Mouse (Mus musculus) lung, postnatal 36 days (tissue): ENCODE data around the gene Rhob.
A peak's percentile ranks its signal among the peaks of the same experiment; 100 is the strongest.

Experiments used
- DNase-seq: peaks from one replicate; pipeline ENCODE4 v3.0.0; 2022; ENCODE audit warnings: mixed read lengths

Gene Rhob

GRCm38 (mm10) chr12:8504131-8504530 lies 4.3 kb upstream of the Rhob start:
- no peak for DNase-seq

DNA sequence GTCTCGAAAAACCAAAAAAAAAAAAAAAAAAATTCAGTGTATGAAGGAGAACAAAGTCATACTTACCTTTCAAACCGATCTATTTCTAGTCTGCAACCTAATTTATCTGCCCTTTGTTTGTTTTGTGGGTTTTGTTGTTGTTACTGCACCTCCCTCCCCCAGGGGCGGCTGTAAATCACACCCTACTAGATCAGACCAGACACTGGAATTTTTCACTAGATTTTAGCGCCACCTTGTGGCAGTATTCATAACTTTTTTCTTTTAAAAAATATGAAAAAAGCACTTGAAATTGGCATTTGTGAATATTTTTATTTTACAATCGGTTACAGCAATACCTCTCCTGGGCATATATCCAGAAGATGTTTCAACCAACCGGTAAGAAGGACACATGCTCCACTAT lies 2.7 kb upstream of the Rhob start:
- peak; percentile 89 for DNase-seq

DNA sequence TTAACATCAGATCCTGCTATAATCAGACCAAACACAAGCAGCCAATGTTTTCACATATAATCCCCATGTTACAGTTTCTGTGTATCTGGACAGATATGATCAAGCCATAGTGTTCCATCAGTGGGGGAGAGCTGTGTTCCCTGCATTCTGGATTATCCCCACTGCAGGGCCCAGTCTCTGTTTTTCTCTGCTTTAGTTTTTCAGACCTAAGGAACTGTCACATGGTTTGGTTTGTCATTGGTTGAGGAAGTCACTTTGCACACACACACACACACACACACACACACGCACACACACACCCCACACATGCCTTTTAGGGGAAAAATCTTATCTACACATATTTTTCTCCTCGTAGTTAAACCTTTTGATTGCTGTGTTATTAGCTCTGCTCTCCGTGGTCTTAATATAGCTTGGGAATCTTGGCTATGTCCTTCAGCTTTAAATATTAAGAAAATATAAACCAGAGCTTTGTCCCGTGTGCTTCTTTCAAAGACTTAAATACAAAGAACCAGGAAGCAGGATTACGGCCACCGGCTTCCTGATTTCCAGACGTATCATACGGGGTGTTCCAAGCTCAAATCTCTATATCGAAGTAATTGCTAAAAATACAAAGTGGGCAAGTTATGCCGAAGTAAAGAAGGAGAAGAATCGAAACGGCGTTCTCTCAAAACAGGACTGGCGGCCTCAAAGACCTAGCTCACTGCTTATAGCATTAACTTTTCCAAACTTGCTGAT lies 1.9 kb upstream of the Rhob start:
- peak; percentile 55 for DNase-seq

DNA sequence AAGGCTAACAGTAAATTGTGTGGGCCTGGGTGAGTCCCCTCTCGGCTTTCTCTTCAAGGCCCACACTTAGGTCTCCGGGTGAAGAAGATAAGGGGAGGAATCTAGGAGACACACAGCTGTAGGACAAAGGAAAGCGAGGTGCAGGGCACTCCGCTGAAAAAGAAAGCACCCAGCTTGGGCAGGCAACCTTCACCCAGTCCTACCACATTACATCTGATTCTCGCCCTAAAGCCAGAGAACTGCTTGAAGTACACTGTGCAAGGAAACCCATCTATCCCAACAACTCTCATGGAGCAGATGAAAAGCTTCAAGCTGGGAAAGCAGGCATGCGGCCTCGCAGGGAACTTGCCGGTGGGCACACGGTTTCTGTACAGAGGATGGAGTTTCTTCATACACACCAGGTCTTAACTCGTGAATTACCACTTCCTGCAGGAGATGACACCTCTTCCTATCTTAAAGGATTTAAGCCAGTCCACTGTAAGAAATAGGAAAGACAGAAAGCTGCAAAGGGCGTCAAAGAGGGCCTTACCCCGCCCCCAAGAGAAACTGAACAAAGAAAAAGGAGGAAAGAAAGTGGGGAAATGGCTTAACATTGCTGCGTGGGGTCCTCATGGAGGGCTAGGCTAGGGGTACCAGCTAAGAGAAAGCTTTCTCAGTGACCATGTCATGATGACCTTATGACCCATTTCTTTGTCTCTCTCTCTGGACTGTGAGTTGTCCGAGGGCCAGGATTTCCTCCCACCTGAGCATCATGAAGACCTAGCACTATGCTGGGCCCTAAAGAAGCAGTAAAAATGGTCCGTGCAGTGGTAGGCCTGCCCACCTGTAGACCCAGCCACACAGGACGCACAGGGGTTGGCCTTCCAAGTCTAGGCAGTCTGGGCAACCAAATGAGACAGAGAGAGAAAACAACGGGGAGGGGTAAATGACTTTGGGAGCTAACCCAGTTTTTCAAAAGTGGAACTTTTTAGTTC lies 1.1 kb upstream of the Rhob start:
- DNase-seq: no peak

- DNase-seq: peak; percentile 65
Observed at GRCm38 (mm10) chr12:8499001-8499870, 573 bp downstream of the Rhob start.

- DNase-seq: peak; percentile 67
Observed at GRCm38 (mm10) chr12:8498591-8499000, 1.2 kb downstream of the Rhob start.

DNA sequence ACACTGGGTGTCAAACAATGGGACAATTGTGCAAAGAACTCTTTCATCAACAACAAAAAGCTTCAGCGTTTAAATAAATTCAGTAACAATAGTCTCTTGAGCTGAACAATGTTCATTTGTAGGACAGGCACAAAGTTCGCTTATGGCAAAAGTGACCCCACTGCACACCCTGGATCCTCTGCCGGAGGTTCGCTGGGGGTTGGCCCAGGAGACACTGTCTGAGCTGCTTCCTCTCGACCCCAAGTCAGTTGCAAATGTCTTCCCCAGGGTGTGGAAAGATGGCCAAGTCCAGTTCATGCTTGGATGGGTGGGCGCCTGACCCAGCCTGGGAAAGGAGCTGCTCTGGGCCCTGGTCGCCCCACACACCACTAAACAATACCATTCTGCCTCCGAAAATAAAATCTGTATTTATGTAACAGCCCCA lies 1.6 kb downstream of the Rhob start:
- no peak for DNase-seq

GRCm38 (mm10) chr12:8497314-8497706 lies 2.5 kb downstream of the Rhob start:
- no peak for DNase-seq

DNA sequence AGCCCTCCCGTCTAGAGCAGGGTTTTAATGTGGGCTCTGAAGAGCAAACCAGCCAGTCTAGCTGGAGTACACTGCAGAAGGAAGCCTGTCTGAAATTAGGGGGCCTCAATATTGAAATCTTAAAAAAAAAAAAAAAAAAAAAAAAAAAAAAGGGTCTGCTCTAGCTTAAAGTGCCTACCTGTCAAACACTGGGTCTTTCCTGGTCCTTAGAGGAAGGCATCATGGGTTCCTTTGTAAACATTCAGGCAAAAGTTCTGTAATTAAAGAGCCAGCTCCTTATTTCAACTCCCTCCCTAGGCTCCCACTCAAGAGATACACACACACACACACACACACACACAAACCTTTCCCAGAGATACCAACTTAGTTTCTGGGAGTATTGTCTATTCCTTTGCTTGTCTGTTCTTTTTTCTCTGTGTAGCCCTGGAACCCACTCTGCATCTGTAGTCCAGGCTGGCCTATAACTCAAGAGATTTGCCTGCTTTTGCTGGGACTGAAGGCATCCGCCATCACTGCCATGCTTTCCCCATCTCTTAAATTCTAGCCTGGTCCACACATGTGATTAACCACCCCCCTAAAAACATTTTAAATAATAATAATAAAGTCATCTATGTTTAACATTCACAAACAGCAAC lies 3.0 kb downstream of the Rhob start:
- DNase-seq: no peak

GRCm38 (mm10) chr12:8495881-8496678 lies 3.7 kb downstream of the Rhob start:
- peak; percentile 72 for DNase-seq

- no peak for DNase-seq
Observed at GRCm38 (mm10) chr12:8494675-8495074, 5.1 kb downstream of the Rhob start.

DNA sequence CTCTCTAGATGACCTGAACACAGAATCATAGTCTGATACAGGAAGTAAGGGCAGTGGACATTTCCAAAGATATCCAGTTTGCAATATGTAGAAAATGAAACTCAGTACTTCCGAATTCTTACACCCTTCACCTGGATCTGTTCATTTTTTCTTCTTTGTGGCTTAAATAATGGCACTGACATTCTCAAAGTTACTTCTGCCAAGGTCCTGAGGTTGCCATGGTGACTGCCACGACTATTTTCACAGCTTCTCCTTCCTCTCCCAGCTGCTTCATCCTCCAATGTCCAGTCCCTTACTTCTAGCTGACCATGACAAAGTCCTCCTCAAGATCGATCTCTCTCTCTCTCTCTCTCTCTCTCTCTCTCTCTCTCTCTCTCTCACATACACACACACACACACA lies 6.4 kb downstream of the Rhob start:
- no peak for DNase-seq

- no peak for DNase-seq
Observed at GRCm38 (mm10) chr12:8489098-8489497, 10.7 kb downstream of the Rhob start.

DNA sequence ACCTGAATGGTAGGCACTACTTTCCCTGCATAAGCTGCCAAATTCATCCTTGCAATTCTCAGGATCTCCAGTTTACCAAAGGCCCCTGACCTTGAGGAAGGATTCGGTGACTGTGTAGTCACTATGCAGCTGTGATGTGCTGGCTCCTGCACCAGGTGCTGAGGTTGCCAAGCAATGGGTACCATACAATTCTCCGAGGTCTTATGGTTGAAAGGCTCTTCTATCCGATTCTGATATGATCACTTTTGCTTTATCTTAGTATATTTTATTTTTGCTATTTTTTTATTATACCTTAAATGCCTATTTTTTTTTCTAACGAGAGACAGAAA lies 11.2 kb downstream of the Rhob start:
- DNase-seq: no peak

- DNase-seq: peak; percentile 81
Observed at GRCm38 (mm10) chr12:8487959-8488651, 11.7 kb downstream of the Rhob start.

DNA sequence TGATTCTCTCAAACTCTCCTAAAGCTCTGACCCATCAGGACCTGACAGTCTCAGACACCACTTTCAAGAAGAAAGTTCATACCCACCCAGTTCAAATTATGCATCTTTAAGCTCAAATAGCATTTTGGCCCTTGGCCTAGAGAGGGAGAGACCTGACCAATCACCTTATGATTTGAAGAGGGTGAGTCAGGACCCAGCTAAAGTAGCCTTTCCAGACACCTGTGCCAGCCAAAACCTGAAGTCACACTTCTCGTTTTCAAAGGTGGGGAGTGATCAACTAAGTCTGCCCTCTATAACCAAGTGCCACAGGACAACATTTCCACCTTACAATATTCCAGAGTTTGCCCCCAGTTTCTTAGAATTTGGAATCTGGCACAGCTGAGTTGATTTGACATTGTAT lies 12.5 kb downstream of the Rhob start:
- DNase-seq: peak; percentile 68

DNA sequence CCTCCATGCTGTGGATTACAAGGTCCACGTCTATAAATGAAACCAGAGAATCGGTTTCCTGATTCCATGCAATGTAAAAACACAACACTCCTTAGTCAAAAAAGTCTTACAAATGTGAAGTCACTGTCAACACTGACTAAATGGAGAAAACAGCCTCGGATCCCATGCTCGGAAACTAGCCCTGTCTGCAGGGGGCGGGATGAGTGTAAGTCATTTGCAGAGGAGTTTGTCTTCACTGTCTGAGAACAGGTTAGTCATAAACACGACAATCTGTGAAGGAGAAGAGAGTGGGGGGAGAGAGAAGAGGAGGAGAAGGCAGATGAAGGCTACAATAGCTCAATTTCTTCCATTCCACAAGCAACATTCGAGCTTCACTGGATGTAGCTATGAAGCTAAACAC lies 14.6 kb downstream of the Rhob start:
- DNase-seq: no peak

- peak; percentile 28 for DNase-seq
Observed at GRCm38 (mm10) chr12:8482169-8482568, 17.6 kb downstream of the Rhob start.

DNA sequence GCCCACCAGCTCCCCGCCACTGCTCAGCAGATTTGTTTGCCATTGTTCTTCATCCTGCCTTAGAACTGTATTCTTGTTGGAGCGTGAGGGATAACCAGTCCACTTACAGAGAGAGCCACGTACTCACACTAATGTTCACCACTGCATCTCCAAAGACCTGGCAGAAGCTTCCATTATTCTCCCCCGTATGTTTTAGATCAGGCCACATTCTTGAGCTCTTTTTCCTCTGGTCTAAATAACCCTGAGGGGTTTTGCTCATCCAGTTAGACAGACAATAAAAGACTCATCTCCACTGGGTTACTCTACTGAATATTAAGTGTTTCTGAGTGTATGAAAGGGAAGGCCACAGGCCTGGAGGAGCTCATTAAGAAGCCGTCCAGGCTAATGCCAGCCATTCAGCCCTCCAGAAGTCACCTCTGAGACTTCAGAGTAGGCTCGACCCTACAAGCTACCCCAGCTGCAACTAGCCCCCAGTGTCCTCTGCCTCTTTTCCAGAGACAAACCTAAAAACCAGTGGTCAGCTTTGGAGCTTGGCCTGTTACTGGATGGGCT lies 24.9 kb downstream of the Rhob start:
- DNase-seq: no peak

GRCm38 (mm10) chr12:8472591-8473358 lies 27.0 kb downstream of the Rhob start:
- DNase-seq: peak; percentile 37
